Mouse (Mus musculus): ENCODE results near the gene Dbndd1.

GRCm38 (mm10) chr8:123536990-123537380 lies 21.7 kb upstream of the Dbndd1 start:
- no peak for TF ChIP-seq CTCF (IDR thresholded peaks at IDR 0.05; ENCODE audit: low read depth)
- TF ChIP-seq EP300 (IDR thresholded peaks at IDR 0.05; ENCODE audit: low read depth) = no peak

Measured in liver, postnatal 0 days (tissue).